Mouse (Mus musculus) adrenal gland (tissue): Measurements from ENCODE around the gene Acer2.

Experiments
- intact Hi-C: fragments of 180-260 bp; cut with DNase I; formaldehyde crosslinking; loops from one replicate; pipeline ENCODE4 v1.15.1; 2025

Gene Acer2

GRCm38 (mm10) chr4:86948794-86949193, 74.6 kb downstream of the Acer2 start:
- intact Hi-C loops = no loop called here

GRCm38 (mm10) chr4:86953519-86953918, 79.3 kb downstream of the Acer2 start:
- intact Hi-C loops = loop anchor here (10.0 kb wide), 1 partner anchor 411 kb away; no protein-coding TSS in a partner anchor

- intact Hi-C loops = loop anchor here (10.0 kb wide), 1 partner anchor 409 kb away; no protein-coding TSS in a partner anchor
Measured at GRCm38 (mm10) chr4:86955448-86955847, 81.3 kb downstream of the Acer2 start.

- intact Hi-C loops = loop anchor here (10.0 kb wide), 1 partner anchor 407 kb away; no protein-coding TSS in a partner anchor
Measured at GRCm38 (mm10) chr4:86957576-86958411, 83.6 kb downstream of the Acer2 start.

- intact Hi-C loops = no loop called here
Measured at GRCm38 (mm10) chr4:86977272-86977671, 103.1 kb downstream of the Acer2 start.
